Mouse (Mus musculus) thymus, postnatal 4 days (tissue): ENCODE results near the gene Tns1.
"Not testable (repeated sequence)": the region's sequence is repeated elsewhere in the genome, so short reads cannot be mapped to it uniquely, and the experiment has no call there.

Source experiments
- DNase-seq: peaks from one replicate; pipeline ENCODE4 v3.0.0; 2021

Tns1 gene

DNA sequence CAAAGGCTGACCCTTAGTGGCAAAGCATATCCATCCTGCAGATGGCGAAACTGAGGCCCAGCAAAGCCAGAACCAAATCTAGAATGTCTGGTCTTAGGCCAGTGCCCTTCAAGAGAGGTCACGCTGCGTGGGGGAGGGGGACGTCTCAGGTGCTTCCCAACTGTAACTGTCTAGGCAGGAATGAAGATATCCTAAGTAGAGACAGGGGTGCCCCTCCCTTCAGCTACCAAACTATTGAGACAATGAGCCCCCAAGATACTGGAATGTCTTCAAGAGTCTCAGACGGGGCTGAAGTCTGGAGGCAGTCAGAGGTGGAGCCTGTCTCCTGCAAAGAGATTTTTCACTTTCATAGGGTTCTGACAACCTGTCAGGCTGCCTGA, 218.4 kb downstream of the Tns1 start:
- no peak for DNase-seq

GRCm38 (mm10) chr1:73905111-73905810, 219.0 kb downstream of the Tns1 start:
- DNase-seq = no peak

- no peak for DNase-seq
These were observed 219.6 kb downstream of the Tns1 start for GRCm38 (mm10) chr1:73904641-73905040.

DNA sequence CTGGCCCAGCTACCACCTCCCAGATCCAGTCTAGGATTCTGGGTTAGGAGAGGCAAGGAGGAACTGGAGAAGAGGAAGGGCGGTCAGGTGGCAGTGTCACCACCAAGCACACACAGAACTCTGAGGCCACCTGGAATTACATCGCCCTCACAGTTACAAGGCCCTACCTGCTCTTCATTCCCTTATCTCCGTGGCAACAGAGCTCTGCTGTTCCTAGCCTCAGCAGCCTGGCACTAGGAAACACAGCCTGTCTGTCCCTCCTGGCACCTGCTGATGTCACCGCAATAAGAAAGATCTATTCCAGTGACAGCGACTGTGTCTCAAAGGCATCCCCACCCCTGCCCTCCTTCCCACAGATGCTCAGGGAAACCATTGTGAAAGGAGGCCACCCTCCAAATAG, 221.2 kb downstream of the Tns1 start:
- no peak for DNase-seq

DNA sequence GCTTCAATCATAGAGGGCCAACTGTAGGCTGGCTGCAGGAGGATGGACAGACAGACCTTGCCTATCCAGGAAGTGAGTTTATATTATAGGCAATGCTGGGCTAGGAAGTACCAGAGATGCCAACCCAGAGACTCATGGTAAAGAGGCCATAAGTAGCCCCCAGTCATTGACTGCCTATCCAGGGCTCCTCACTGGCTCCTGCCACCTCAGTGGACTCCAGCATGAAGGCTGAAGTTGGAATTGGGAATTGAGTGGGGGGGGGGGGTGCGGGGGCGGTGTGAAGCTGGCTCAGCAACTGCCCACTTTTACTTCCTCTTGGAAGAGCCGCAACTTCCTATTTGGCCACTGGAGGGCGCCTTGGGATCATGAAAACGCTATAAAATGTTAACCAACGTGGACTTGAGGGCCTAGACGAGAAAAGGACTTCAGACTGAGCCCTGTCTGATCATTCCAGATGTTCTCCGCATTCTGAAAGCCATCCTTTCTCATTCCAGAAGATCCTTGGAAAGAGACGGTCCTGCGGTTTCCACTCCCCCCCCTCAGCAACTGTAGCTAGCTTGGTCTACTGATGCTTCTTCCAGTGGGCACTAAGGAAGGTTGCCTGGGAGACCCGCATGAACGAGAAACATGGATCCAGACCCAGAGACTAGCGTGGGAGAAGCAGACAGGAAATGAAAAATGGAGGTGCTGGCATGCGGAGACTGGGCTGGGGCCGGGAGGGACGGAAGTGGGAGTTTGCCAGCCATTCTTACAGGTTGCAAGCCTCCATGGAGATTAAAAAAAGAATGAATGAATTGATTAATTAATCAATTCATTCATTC, 221.9 kb downstream of the Tns1 start:
- DNase-seq = peak; percentile 80

DNA sequence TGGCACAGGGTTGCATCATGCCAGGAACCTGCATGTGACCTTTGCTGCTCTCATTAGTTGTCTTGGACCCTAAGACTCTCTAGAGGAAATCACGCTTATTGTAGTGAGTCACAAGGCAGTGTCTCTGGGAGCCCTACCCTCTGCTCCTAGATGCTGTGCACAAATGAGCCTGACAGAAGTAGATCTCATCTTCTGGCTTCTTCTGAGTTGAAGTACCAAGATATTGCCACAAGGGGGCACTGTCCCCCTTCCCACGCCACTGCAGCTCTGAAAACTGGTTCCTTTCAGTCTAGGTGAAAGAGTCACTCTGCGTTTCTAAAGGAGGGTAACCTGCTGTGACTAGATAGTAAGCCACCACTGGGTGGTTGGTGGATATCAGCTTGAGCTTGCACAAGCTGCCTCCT, 222.8 kb downstream of the Tns1 start:
- peak; percentile 77 for DNase-seq

- DNase-seq = not testable (repeated sequence)
These were observed 228.8 kb downstream of the Tns1 start for GRCm38 (mm10) chr1:73895451-73895850.

DNA sequence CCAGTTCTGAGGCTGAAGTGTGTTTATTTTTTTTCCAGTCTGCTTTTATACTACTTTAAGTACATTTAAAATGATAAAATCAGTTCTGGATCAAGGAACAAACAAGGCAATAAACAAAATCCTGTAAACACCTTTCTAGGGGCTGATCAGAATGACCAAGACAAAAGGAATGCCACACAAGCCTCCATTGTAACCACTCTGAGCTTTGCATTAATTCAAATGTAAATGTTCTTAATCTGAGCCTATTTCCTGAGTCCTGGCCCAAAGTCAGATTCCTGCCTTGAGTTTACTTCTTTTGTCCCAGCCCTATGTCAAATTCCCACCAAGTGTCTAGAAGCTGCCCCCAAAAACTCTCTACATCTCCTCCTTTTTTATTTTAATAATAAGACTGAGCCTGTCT, 243.5 kb downstream of the Tns1 start:
- DNase-seq = no peak

GRCm38 (mm10) chr1:73875676-73876218, 248.5 kb downstream of the Tns1 start:
- DNase-seq = no peak

DNA sequence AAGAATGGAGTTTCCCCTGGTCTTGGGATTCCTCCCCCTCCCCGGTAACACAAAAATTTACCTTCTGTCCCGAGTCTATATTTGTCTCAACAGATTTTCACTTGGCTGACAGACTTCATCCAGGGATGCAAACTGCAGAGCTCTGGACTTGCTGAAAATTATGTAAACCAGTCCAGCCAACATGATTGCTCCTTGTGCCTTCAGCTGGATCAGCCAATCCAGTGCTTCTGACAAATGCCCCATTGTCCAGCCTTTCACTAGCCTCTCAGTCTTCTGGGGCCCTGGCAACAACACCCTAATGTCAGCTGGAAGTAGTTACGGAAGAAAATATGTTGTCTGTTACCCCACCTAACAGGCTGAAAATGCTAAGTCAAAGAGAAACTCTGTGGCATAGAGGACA, 259.9 kb downstream of the Tns1 start:
- DNase-seq = no peak

GRCm38 (mm10) chr1:73863074-73863431, 261.2 kb downstream of the Tns1 start:
- DNase-seq = no peak

GRCm38 (mm10) chr1:73862323-73863073, 261.8 kb downstream of the Tns1 start:
- DNase-seq = peak; percentile 69

GRCm38 (mm10) chr1:73860421-73860820, 263.8 kb downstream of the Tns1 start:
- no peak for DNase-seq
